Mouse (Mus musculus): ENCODE measurements at regions not wholly inside any gene's neighbourhood (a gene's known extent, or its start where the extent isn't known, plus 50 kb on each side); places are given as distances from the start of the nearest gene placed in this dataset.
A peak's percentile ranks its signal among the peaks of the same experiment; 100 is the strongest.

- DNase-seq (ENCODE audit: low read depth, low spot score) = no peak
Measured at GRCm38 (mm10) chr2:79547284-79547683, 87.9 kb upstream of the Itprid2 start.

- DNase-seq (ENCODE audit: low read depth, low spot score) = no peak
Measured at GRCm38 (mm10) chr2:79548039-79548600, 87.0 kb upstream of the Itprid2 start.

GRCm38 (mm10) chr2:79549781-79550180, 85.4 kb upstream of the Itprid2 start:
- no peak for DNase-seq (ENCODE audit: low read depth, low spot score)

- peak; percentile 43 for DNase-seq (ENCODE audit: low read depth, low spot score)
Measured at GRCm38 (mm10) chr2:79550432-79550831, 84.7 kb upstream of the Itprid2 start.

GRCm38 (mm10) chr2:79552481-79552880, 82.7 kb upstream of the Itprid2 start:
- DNase-seq (ENCODE audit: low read depth, low spot score) = no peak

GRCm38 (mm10) chr2:79555395-79555794, 79.8 kb upstream of the Itprid2 start:
- no peak for DNase-seq (ENCODE audit: low read depth, low spot score)

GRCm38 (mm10) chr2:79557361-79557760, 77.8 kb upstream of the Itprid2 start:
- DNase-seq (ENCODE audit: low read depth, low spot score) = no peak

GRCm38 (mm10) chr2:79566280-79566933, 68.7 kb upstream of the Itprid2 start:
- DNase-seq (ENCODE audit: low read depth, low spot score) = no peak

GRCm38 (mm10) chr2:79567413-79567934, 67.7 kb upstream of the Itprid2 start:
- no peak for DNase-seq (ENCODE audit: low read depth, low spot score)

- no peak for DNase-seq (ENCODE audit: low read depth, low spot score)
Measured at GRCm38 (mm10) chr2:79569663-79570062, 65.5 kb upstream of the Itprid2 start.

- DNase-seq (ENCODE audit: low read depth, low spot score) = no peak
Measured at GRCm38 (mm10) chr2:79571910-79572309, 63.2 kb upstream of the Itprid2 start.

- DNase-seq (ENCODE audit: low read depth, low spot score) = no peak
Measured at GRCm38 (mm10) chr2:79575074-79575473, 60.1 kb upstream of the Itprid2 start.

- no peak for DNase-seq (ENCODE audit: low read depth, low spot score)
Measured at GRCm38 (mm10) chr2:79585022-79585774, 50.0 kb upstream of the Itprid2 start.
